Mouse (Mus musculus) ES-E14 (cell line): ENCODE measurements around the gene Abtb1. TPM values are rescaled to one million over a fixed set of nuclear protein-coding genes. Genes with fewer than 3 reads are reported as not detected.

Experiments
- DNase-seq: peaks from one replicate; pipeline ENCODE4 v3.0.0-alpha.2; 2013; ENCODE audit warnings: low read depth, low spot score
- H3K27ac ChIP-seq: 2 replicates; pipeline ENCODE4 v1.5.1; 2012; ENCODE audit warnings: low read depth, mild to moderate bottlenecking, low read length, moderate library complexity, mixed read lengths; ENCODE audit not compliant: poor library complexity, insufficient read depth, severe bottlenecking
- H3K36me3 ChIP-seq: 2 replicates; pipeline ENCODE4 v1.6.1; 2012; ENCODE audit warnings: mild to moderate bottlenecking, low read length, moderate library complexity, mixed read lengths; ENCODE audit not compliant: control insufficient read depth, poor library complexity, insufficient read depth, severe bottlenecking
- H3K4me1 ChIP-seq, 2 experiments: fragments of 150-350 bp in 1 of 2; sonication (generic) in 1 of 2; 2 replicates each; pipeline ENCODE4 v1.6.1; 2012; ENCODE audit warnings: low read length in 2 of 2, mild to moderate bottlenecking in 1 of 2, mixed read lengths in 1 of 2; ENCODE audit not compliant: control insufficient read depth in 2 of 2, insufficient read depth in 2 of 2, poor library complexity in 1 of 2
- H3K4me3 ChIP-seq, 2 experiments: fragments of 150-350 bp in 1 of 2; sonication (generic) in 1 of 2; 2 replicates each; pipeline ENCODE4 v1.5.1; 2012; ENCODE audit warnings: low read length in 2 of 2, low read depth in 1 of 2, mild to moderate bottlenecking in 1 of 2, mixed read lengths in 1 of 2; ENCODE audit not compliant: insufficient read depth in 1 of 2, poor library complexity in 1 of 2, severe bottlenecking in 1 of 2
- H3K9ac ChIP-seq: 2 replicates; pipeline ENCODE4 v1.6.1; 2012; ENCODE audit warnings: low read depth, mild to moderate bottlenecking, low read length, mixed read lengths; ENCODE audit not compliant: poor library complexity, insufficient read depth, severe bottlenecking
- H3K9me3 ChIP-seq: fragments of 150-350 bp; sonication (generic); 2 replicates; pipeline ENCODE4 v1.6.1; 2012; ENCODE audit warnings: low read depth, mild to moderate bottlenecking, low read length; ENCODE audit not compliant: control insufficient read depth, insufficient read depth
- CHD2 ChIP-seq: IDR thresholded peaks from 2 replicates; pipeline ENCODE4 v1.6.1; 2014; ENCODE audit warnings: mild to moderate bottlenecking, low read depth, low read length, inconsistent platforms
- HCFC1 ChIP-seq: IDR thresholded peaks from 2 replicates; pipeline ENCODE4 v1.6.1; 2012; ENCODE audit warnings: low read length, inconsistent platforms, borderline replicate concordance; ENCODE audit not compliant: insufficient read depth
- MAFK ChIP-seq: IDR thresholded peaks from 2 replicates; pipeline ENCODE4 v1.6.1; 2014; ENCODE audit warnings: mild to moderate bottlenecking, low read depth, low read length, inconsistent platforms; ENCODE audit not compliant: insufficient read depth
- ZC3H11A ChIP-seq: IDR thresholded peaks from 2 replicates; pipeline ENCODE4 v1.6.1; 2012; ENCODE audit warnings: low read depth, mild to moderate bottlenecking, inconsistent platforms, low read length, borderline replicate concordance
- ZNF384 ChIP-seq: IDR thresholded peaks from 2 replicates; pipeline ENCODE4 v1.6.1; 2012; ENCODE audit warnings: low read depth, low read length, inconsistent platforms
- in situ Hi-C, 2 experiments: fragments of 600-800 bp; cut with MboI; formaldehyde crosslinking; loops; one replicate each; pipeline ENCODE4 v1.15.1; 2025; ENCODE audit warnings: low sequenced_read_pairs in 2 of 2, inconsistent platforms in 1 of 2; ENCODE audit not compliant: unreplicated experiment in 2 of 2
- total RNA-seq: library from RNA; depleted of rRNA; stranded (reverse); fragments of 300-350 nt; gene quantifications from 2 replicates; pipeline ENCODE4 v1.2.3, GENCODE M21; 2012

Gene Abtb1
- total RNA-seq, 1 experiment: 33.0 TPM

GRCm38 (mm10) chr6:88820853-88821252, 20.9 kb downstream of the Abtb1 start:
- in situ Hi-C loops: no loop called here
- Histone ChIP-seq H3K9me3 (no peaks in the 10 kb centered on the region), H3K9ac (no peak overlapping the region), H3K4me3 (no peak overlapping the region), H3K4me1 (no peaks in the 10 kb centered on the region), H3K36me3 (no peaks in the 10 kb centered on the region), H3K27ac (no peak overlapping the region)
- TF ChIP-seq ZNF384: no peak
- no peak for DNase-seq

GRCm38 (mm10) chr6:88816913-88817312, 24.9 kb downstream of the Abtb1 start:
- Histone ChIP-seq H3K27ac (no peak overlapping the region), H3K36me3 (no peaks in the 10 kb centered on the region), H3K9ac (no peak overlapping the region), H3K9me3 (no peaks in the 10 kb centered on the region), H3K4me1 (no peaks in the 10 kb centered on the region), H3K4me3 (no peak overlapping the region)
- DNase-seq: no peak
- in situ Hi-C loops: no loop called here
- TF ChIP-seq ZC3H11A: no peak
- no peak for TF ChIP-seq ZNF384
- no peak for TF ChIP-seq HCFC1
- TF ChIP-seq MAFK: no peak
- no peak for TF ChIP-seq CHD2

GRCm38 (mm10) chr6:88815489-88815888, 26.3 kb downstream of the Abtb1 start:
- Histone ChIP-seq H3K4me1 (no peaks in the 10 kb centered on the region), H3K4me3 (no peak overlapping the region), H3K9ac (no peak overlapping the region), H3K9me3 (no peaks in the 10 kb centered on the region), H3K36me3 (no peaks in the 10 kb centered on the region), H3K27ac (no peak overlapping the region)
- in situ Hi-C loops: no loop called here
- no peak for DNase-seq
- no peak for TF ChIP-seq MAFK
- TF ChIP-seq CHD2: no peak
- no peak for TF ChIP-seq ZC3H11A
- no peak for TF ChIP-seq ZNF384
- no peak for TF ChIP-seq HCFC1

GRCm38 (mm10) chr6:88815036-88815435, 26.7 kb downstream of the Abtb1 start:
- H3K9me3 ChIP-seq: no peaks in the 10 kb centered on the region
- no peak overlapping the region for H3K9ac ChIP-seq
- no peak overlapping the region for H3K4me3 ChIP-seq
- H3K4me1 ChIP-seq: no peaks in the 10 kb centered on the region
- DNase-seq: no peak
- H3K36me3 ChIP-seq: no peaks in the 10 kb centered on the region
- TF ChIP-seq CHD2 (no peak), MAFK (no peak), ZC3H11A (no peak), ZNF384 (no peak), HCFC1 (no peak)
- no peak overlapping the region for H3K27ac ChIP-seq
- in situ Hi-C loops: no loop called here

- no peak overlapping the region for H3K9ac ChIP-seq
- no peaks in the 10 kb centered on the region for H3K36me3 ChIP-seq
- in situ Hi-C loops: no loop called here
- H3K4me1 ChIP-seq: no peaks in the 10 kb centered on the region
- no peaks in the 10 kb centered on the region for H3K9me3 ChIP-seq
- no peak overlapping the region for H3K4me3 ChIP-seq
- no peak overlapping the region for H3K27ac ChIP-seq
- no peak for DNase-seq
- no peak for TF ChIP-seq ZC3H11A
- TF ChIP-seq CHD2: no peak
- TF ChIP-seq HCFC1: no peak
- no peak for TF ChIP-seq ZNF384
- no peak for TF ChIP-seq MAFK
Measured at GRCm38 (mm10) chr6:88813832-88814231, 28.0 kb downstream of the Abtb1 start.
